Mouse (Mus musculus): ENCODE measurements around the gene Nxn. TPM values are rescaled to one million over a fixed set of nuclear protein-coding genes. Genes with fewer than 3 reads are reported as not detected.

Gene Nxn
- polyA plus RNA-seq, 1 experiment: 0.08 TPM

DNA sequence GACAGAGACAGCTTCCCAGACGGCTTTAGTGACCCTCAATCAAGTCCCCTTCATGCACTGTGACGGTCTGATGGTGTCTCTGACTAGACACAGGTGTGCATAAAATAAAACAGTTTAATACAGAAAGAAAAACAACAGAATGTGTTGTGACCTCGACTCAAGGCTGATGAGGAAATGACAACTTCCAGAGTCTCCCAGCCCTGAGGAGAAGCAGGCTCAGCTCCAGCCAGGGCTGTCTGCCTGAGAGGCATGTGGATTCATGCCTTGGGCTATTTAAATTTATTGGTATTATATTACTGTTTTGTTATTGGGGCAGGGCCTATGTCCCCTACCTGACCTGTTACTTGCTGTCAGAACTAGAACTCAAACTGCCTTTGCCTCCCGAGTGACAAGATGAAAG, 37.5 kb downstream of the Nxn start:
- H3K36me3 ChIP-seq (ENCODE audit: control insufficient read depth): no peaks in the 10 kb centered on the region
- no peaks in the 10 kb centered on the region for H3K4me1 ChIP-seq (ENCODE audit: control insufficient read depth)
- no peaks in the 10 kb centered on the region for H3K27me3 ChIP-seq (ENCODE audit: control insufficient read depth)
- TF ChIP-seq TAL1 (IDR thresholded peaks at IDR 0.05; ENCODE audit: low read length) (no peak), GATA1 (IDR thresholded peaks at IDR 0.05; ENCODE audit: low read length) (no peak)
- no peaks in the 10 kb centered on the region for H3K9me3 ChIP-seq (ENCODE audit: control insufficient read depth, low read length)
- no peak overlapping the region for H3K4me3 ChIP-seq (replicated peaks)

GRCm38 (mm10) chr11:76360255-76360654, 38.7 kb downstream of the Nxn start:
- no peak for TF ChIP-seq TAL1 (IDR thresholded peaks at IDR 0.05; ENCODE audit: low read length)
- TF ChIP-seq GATA1 (IDR thresholded peaks at IDR 0.05; ENCODE audit: low read length): no peak
- H3K4me3 ChIP-seq (replicated peaks): no peak overlapping the region
- H3K9me3 ChIP-seq (ENCODE audit: control insufficient read depth, low read length): no peaks in the 10 kb centered on the region

GRCm38 (mm10) chr11:76358628-76359320, 40.2 kb downstream of the Nxn start:
- TF ChIP-seq TAL1 (IDR thresholded peaks at IDR 0.05; ENCODE audit: low read length) (no peak), GATA1 (IDR thresholded peaks at IDR 0.05; ENCODE audit: low read length) (no peak)
- Histone ChIP-seq H3K4me3 (replicated peaks) (no peak overlapping the region), H3K36me3 (ENCODE audit: control insufficient read depth) (no peaks in the 10 kb centered on the region), H3K27me3 (ENCODE audit: control insufficient read depth) (no peaks in the 10 kb centered on the region), H3K4me1 (ENCODE audit: control insufficient read depth) (no peaks in the 10 kb centered on the region), H3K9me3 (ENCODE audit: control insufficient read depth, low read length) (no peaks in the 10 kb centered on the region)

More at GRCm38 (mm10) chr11:76360255-76360654, 38.7 kb downstream of the Nxn start:
- Histone ChIP-seq H3K36me3 (ENCODE audit: control insufficient read depth) (no peaks in the 10 kb centered on the region), H3K4me1 (ENCODE audit: control insufficient read depth) (no peaks in the 10 kb centered on the region), H3K27me3 (ENCODE audit: control insufficient read depth) (no peaks in the 10 kb centered on the region)

DNA sequence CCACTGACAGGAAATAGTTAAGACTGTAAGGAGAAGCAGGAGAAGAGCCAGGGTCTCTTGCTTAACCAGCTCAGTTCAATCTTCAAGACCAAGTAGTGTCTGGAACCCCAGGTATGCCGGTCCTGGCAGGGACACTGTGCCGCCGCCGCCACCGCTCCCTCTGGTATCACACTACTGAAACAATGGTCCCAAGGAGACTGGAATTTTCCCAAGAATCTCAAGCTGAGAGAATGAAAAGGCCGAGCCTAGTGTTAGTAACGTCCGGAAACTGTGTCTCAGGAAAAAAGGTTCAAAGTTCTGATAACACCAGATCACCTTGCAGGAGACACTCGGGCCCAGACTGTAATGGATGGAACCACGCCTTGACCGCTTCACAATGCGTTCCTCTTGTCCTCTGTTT, 41.5 kb downstream of the Nxn start:
- Histone ChIP-seq H3K27me3 (ENCODE audit: control insufficient read depth) (no peaks in the 10 kb centered on the region), H3K36me3 (ENCODE audit: control insufficient read depth) (no peaks in the 10 kb centered on the region), H3K4me3 (replicated peaks) (no peak overlapping the region), H3K4me1 (ENCODE audit: control insufficient read depth) (no peaks in the 10 kb centered on the region), H3K9me3 (ENCODE audit: control insufficient read depth, low read length) (no peaks in the 10 kb centered on the region)
- TF ChIP-seq TAL1 (IDR thresholded peaks at IDR 0.05; ENCODE audit: low read length) (no peak), GATA1 (IDR thresholded peaks at IDR 0.05; ENCODE audit: low read length) (no peak)

DNA sequence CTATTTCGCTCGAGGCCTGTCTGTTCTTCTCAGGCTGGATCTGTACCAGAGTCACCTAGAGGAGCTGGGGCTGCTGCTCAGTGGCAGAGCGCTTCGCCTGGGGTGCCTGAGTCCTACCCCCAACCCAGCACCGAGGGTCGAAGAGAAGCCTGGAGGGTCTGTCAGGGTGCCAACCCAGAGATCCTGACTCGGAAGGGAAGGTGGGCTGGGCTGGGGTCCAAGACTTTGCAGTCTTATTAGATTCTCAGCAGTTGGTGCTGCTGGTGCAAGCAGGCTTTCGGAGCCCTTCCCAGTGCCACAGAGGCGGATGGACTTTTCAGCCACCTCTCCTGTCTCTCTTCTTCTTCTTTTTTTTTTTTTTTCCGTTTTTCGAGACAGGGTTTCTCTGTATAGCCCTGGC, 42.8 kb downstream of the Nxn start:
- TF ChIP-seq GATA1 (IDR thresholded peaks at IDR 0.05; ENCODE audit: low read length) (no peak), TAL1 (IDR thresholded peaks at IDR 0.05; ENCODE audit: low read length) (no peak)
- no peaks in the 10 kb centered on the region for H3K27me3 ChIP-seq (ENCODE audit: control insufficient read depth)
- H3K36me3 ChIP-seq (ENCODE audit: control insufficient read depth): no peaks in the 10 kb centered on the region
- H3K9me3 ChIP-seq (ENCODE audit: control insufficient read depth, low read length): no peaks in the 10 kb centered on the region
- no peaks in the 10 kb centered on the region for H3K4me1 ChIP-seq (ENCODE audit: control insufficient read depth)
- H3K4me3 ChIP-seq (replicated peaks): no peak overlapping the region

GRCm38 (mm10) chr11:76355425-76355824, 43.5 kb downstream of the Nxn start:
- H3K4me3 ChIP-seq (replicated peaks): no peak overlapping the region
- H3K4me1 ChIP-seq (ENCODE audit: control insufficient read depth): no peaks in the 10 kb centered on the region
- no peaks in the 10 kb centered on the region for H3K9me3 ChIP-seq (ENCODE audit: control insufficient read depth, low read length)
- no peaks in the 10 kb centered on the region for H3K27me3 ChIP-seq (ENCODE audit: control insufficient read depth)
- TF ChIP-seq TAL1 (IDR thresholded peaks at IDR 0.05; ENCODE audit: low read length): no peak
- no peak for TF ChIP-seq GATA1 (IDR thresholded peaks at IDR 0.05; ENCODE audit: low read length)
- no peaks in the 10 kb centered on the region for H3K36me3 ChIP-seq (ENCODE audit: control insufficient read depth)

DNA sequence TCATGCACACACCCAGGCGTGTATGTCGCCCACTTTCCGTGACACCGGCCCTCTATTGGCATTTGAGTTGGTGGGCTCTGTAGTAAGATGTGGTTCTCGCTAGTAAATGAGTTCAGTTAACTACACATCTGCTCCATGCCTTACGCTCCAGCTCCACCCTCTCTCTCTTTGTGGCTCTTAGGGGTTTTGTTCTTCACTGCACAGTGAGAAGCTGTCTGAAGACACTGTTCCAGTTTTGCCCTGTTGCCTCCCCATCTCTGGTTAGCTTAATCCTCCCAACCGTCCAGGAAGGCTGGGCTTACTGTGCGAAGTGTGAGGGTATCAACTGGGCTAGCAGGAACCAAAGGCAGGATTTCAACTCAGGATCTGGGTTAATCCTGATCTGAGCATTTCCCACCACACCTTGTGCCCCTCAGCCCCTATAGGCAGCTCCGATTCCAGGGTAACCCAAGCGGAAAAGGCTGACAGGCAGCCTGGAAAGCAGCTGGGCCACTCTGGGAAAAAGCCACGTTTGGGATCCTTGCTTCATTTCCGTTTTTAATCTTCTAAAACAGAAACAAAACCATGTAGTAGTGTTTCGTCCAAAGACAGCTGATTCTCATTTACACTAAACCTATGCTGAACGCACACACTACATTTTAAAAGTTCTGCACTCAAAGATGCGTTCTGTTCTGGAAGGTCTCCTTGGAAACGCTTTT, 45.9 kb downstream of the Nxn start:
- Histone ChIP-seq H3K27me3 (ENCODE audit: control insufficient read depth) (no peaks in the 10 kb centered on the region), H3K4me1 (ENCODE audit: control insufficient read depth) (no peaks in the 10 kb centered on the region), H3K36me3 (ENCODE audit: control insufficient read depth) (no peaks in the 10 kb centered on the region), H3K4me3 (replicated peaks) (no peak overlapping the region), H3K9me3 (ENCODE audit: control insufficient read depth, low read length) (no peaks in the 10 kb centered on the region)
- TF ChIP-seq GATA1 (IDR thresholded peaks at IDR 0.05; ENCODE audit: low read length) (no peak), TAL1 (IDR thresholded peaks at IDR 0.05; ENCODE audit: low read length) (no peak)

GRCm38 (mm10) chr11:76351624-76352011, 47.3 kb downstream of the Nxn start:
- H3K36me3 ChIP-seq (ENCODE audit: control insufficient read depth): no peaks in the 10 kb centered on the region
- H3K4me1 ChIP-seq (ENCODE audit: control insufficient read depth): no peaks in the 10 kb centered on the region
- H3K4me3 ChIP-seq (replicated peaks): no peak overlapping the region
- no peaks in the 10 kb centered on the region for H3K9me3 ChIP-seq (ENCODE audit: control insufficient read depth, low read length)
- H3K27me3 ChIP-seq (ENCODE audit: control insufficient read depth): no peaks in the 10 kb centered on the region
- TF ChIP-seq TAL1 (IDR thresholded peaks at IDR 0.05; ENCODE audit: low read length): no peak
- no peak for TF ChIP-seq GATA1 (IDR thresholded peaks at IDR 0.05; ENCODE audit: low read length)

DNA sequence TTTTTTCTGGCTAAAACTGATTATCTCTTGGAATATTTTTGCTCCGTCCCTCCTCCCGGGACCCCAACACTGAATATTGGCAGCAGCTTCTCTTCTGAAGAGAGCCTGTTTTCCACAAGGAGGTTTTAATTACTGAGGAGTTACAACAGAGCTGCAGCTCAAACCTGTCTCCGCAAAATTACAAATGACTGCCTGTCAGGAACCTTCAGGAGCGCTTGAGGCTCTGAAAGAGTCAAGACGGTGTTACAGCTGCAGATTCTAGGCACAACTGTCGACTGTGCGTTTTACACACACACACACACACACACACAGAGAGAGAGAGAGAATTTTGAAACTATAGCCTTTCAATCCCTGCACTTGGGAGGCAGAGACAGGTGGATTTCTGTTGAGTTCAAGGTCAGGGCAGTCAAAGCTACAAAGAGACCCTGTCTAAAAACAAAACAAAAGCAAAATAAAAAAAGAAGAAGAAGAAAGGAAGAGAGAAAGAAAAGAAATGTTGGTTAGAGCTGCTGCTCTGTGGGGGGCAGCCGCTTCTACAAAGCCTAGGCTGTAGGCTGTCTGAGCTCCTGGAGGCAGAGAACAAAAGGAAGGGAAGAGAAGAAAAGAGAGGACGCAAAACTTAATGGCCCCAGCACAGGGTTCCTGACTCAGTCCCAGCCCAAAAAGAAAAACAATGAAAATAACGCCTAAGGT, 47.9 kb downstream of the Nxn start:
- Histone ChIP-seq H3K36me3 (ENCODE audit: control insufficient read depth) (no peaks in the 10 kb centered on the region), H3K4me1 (ENCODE audit: control insufficient read depth) (no peaks in the 10 kb centered on the region), H3K9me3 (ENCODE audit: control insufficient read depth, low read length) (no peaks in the 10 kb centered on the region), H3K4me3 (replicated peaks) (no peak overlapping the region), H3K27me3 (ENCODE audit: control insufficient read depth) (no peaks in the 10 kb centered on the region)
- no peak for TF ChIP-seq TAL1 (IDR thresholded peaks at IDR 0.05; ENCODE audit: low read length)
- no peak for TF ChIP-seq GATA1 (IDR thresholded peaks at IDR 0.05; ENCODE audit: low read length)
